Mouse (Mus musculus): Measurements from ENCODE around the gene Map1a.

Map1a gene

DNA sequence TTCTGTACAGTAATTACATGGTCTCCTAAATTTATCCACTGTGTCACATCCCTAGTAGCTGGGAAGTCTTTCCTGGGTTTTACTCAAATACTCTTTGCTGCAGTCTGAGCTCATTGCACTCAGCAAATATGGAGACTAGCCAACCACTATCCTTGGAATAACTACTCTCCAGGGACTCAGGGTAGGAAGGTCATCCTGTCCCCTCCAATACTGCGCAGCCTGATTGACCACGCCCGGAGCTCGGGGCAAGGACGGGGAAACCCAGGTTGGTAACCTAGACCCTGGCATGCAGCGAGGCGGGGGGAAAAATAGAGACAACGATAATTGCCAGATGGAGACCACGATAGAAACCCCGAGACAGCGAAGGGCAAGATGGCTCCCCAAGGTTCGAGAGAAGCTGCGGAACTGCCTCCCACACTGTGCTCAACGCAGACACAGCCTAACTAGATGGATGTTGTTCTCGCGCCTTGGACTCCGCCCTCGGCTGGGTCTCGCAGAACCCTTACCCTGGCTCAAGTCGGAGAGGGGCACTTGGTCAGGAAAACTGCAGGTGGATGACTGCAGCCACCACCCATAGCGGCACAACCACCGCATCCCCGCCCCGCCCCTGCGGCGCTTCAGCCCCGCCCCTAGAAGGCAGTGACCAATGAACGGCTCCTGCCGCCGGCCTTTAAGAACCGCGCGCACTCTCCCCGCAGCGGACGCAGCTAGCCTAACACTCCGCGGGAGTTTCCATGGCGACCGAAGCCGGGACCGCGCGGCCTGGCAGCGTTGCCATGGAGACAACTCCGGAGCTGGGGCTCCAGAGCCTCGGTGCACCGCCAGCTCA is at the start of gene Map1a:
Gene Map1a, plus strand, starts transcription at position 700 of the 829 bp plus-strand sequence.
- peak; percentile 86 for DNase-seq

DNA sequence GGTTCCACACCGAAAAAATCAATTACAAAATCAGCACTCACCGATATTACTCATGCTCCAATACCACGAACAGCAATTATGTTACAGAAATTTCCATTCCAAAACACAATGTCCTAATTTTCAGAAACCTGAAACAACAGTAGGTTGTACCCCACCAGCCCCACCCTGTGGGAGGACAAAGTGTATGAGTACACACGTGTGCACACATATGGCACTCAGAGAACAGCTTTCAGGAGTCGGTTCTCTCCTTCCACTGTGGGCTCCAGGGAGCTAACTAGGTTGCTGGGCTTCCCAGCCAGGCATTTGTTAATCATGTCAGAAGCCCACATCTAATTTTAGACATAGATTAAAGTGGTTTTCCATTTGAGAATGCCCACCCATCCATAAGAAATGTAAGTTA is 45.3 kb upstream of the Map1a start:
- no peak for DNase-seq

- DNase-seq, result no peak
Measured at GRCm38 (mm10) chr2:121249758-121250157, 39.6 kb upstream of the Map1a start.

DNA sequence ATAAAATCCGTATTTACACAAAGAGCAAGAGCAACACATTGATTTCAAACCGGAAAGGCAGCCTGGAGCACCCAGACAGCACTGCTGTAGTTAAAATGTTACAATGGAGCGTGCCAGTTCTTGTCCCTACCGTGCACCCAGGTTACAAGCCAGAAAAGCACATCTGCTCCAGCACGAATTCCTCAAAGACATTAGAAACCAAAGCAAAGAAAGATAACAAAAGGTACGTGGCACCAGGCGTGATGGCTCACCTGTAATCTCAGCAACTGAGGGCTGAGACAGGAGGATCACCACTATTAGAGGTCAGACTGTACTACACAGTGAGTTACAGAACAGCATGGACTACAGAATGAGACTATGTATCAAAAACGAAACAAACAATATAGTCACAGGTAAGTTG is 21.0 kb upstream of the Map1a start:
- no peak for DNase-seq

DNA sequence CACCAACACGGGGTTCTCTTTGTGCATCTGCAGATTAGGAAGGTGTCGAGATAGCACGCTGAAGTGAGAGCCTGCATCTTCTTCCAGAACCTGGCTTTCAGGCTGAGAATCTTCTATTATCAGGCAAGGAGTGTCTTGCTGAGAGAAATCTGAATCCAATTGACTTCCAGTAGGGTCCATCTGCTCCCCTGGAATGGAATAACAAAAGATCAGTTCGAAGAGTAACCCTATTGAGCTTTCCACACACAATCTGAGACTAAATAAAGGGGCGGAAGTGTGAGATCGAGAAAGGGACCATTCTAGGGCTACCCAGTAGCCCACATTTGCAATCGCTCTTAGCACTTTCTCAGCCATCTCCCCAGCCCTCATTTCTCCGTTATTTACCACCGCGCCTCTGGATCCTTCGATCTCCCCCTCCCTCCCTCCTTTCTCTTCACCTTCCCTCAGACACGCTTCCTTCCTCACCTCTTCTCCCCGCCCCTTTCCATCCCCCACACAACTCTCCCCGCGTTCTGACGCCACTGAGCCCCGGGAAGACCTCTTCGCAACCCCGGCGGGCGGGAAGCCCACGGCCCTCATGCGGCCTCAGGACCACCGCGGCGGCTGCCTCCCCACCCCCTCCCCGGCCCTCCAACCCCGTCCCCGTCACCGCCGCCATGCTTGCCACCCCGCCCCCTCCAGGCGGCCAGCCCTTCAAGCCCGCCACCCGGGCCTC is 18.7 kb upstream of the Map1a start:
- no peak for DNase-seq

DNA sequence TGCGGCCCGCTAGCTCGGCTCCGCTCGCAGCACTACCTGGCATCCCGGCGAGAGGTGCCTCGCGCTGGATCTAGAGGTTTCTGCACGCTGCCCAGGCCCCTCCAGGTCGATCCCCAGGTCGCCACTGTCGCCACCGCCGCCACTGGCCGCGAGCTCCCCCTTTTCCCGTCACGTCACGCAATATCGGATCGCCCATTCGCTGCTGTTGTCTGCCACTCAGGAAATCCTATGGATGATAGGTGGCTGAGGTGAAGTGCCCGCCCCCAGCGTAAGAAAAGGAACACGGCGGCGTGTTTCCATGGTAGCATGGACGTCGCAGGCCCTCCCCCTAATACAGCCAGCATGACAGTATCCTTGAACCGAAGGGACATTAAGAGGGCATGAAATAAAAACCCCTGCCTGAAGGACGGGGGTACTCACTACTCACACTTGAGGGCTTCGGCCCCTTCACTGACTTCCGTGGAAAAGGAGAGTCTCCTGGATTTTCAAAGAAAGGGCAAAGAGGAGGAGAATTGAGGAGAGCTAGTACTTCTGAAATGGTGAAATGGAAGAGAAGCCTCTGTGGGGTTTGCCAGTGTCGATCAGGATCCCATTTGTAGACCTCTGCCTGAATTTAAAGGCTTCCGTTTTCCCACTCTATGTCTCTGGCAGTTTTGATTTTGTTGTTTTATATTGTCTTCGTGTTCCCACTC is 18.0 kb upstream of the Map1a start, which contains the start of gene Trp53bp1:
Gene Trp53bp1, minus strand, starts transcription at position 172 of the 692 bp plus-strand sequence.
- peak; percentile 97 for DNase-seq

DNA sequence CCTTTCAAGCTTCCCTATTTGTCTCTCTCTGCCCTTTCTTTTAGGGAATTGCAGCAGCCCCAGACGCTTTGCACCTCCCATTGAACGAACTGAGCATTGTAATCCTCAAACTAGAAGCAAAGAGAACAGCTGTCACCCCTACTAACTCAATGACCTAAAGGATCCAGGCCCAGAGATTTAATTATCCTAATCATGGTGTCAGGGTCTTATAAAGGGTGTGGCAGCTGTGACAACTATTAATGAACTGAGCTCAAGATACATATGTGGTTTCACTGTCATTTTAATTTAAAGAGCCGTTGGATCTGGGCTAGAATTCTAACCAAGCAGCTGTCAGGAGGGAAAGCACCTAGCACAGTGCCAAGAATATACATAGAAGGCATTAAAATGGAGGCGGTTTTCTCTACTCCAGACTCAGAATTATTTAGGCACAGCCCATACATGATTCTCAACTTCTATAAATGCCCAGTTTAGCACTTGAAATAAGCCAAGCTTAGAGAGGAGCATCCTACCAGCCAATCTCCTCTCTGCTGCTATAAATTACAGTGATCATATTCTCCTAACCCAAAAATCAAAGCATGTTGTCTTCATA is 17.4 kb upstream of the Map1a start:
- no peak for DNase-seq

DNA sequence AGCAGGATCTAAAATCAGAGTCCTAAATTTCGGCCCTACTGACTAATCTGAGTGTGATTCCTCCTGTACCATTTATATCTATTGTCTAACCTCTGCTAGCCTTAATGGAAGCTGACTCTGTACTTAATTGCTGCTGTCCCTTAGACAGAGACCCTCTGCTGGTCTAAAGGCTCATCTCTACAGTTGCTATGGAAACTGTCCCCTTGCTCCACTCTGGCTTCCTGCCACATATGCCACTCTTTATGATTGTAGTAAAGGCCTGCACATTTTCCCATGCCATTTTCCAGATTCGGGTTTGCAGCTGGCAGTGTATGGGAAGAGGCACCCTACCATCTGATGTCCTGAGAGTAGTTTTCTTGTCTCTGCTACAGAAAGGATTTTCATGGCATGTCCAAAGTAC is 1.6 kb upstream of the Map1a start:
- no peak for DNase-seq

DNA sequence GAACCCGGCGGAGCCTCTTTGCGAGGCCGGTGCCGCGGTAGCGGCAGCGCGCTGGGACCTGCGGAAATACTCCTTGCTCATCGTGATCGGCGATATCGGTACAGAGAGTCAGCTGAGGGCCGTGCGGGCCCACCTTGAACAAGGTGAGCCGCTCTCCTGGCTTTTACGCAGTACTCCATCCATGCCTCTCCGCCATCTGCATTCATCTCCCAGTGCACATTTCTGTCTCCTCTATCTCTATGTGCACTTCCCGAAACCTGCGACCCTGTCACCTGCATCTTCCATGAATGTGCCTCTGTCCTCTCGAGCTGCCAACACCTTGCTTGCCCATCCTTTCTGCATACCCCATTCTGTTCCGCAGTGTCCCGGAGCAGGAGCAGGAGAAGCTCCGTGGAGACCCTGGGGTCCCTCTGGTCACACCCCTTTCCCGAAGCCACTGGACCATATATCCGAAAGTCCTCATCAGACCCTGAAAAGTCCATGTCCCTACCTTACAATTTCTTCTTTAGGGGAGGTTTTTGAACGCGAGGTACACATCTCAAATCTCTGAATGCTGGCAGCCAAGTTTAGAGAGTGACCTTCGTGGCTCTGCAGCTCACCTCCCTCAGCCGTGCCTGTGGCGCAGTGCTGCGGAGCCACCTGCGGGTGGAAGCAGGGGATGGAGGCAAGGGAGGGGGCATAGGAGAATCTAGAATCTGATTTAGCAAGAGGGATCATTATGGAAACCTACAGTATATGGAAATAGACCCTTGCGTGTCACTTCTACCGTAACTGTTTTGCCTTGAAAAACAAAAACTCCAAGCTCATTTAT is 535 bp downstream of the Map1a start:
- DNase-seq, result no peak

- no peak for DNase-seq
Measured at GRCm38 (mm10) chr2:121292316-121293013, 3.1 kb downstream of the Map1a start.

DNA sequence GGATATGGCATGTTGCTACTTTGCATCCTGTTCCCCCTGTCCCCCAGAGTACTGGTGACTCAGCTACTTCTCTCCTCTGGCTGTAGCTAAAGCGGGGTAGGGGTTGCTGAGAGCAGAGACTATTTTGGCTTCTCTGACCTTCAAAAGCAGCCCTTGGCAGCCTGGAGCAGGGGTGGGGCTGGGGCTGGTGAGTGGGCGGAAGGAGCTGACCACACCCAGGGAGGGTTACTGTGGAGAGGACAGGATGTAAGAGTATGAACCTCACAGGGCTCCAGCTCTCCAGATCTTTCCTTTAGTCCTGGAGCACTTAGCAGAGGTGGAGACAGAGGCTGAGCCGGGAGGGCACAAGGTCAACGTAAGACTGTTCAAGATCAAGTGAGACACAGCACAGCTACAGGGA is 4.8 kb downstream of the Map1a start:
- DNase-seq, result no peak

- no peak for DNase-seq
Measured at GRCm38 (mm10) chr2:121294753-121295607, 5.6 kb downstream of the Map1a start.

DNA sequence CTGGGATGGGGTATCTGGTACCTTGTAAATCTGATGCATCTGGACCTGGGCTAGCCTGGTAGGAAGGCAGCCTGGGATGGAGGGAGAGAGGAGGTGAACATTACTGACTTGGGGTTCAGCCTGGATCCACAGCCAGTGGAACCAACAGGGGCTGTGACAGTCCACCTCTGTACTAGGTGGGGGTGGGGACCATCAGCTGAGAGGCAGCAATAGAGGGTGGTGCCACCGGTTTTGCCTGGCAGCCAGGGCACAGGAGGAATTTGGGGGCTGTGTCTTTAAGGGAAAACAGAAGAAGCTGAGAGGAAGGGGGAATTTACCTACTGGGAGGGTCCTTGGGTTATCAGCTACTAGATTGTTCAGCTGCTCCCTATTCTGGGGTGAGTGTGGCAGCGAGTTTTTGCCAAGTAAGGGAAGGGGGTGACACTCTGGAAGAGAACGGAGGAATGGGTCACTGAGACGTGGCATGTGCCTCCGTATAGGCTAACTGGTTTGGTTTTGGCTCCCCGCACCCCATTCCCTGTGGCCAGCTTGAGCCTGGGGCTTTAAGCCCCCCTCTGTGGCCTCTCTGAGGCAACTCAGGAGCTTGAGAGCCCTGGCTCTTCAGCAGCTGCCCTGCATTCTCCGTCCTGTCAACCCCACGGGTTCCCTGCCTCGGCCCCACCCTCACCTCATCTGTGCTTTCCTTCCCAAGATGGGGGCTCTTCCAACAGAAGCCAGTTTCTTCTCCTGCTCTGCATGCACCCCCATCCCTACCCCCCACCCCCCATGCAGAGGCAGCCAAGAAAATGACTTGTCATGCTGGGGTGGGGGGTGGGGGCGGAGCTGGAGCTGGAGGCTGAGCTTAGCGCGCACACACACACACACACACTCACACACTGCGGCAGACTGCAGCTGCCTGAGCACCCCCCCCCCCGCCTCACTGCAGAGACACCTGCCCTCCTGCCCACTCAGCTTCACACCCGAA is 6.5 kb downstream of the Map1a start:
- no peak for DNase-seq

DNA sequence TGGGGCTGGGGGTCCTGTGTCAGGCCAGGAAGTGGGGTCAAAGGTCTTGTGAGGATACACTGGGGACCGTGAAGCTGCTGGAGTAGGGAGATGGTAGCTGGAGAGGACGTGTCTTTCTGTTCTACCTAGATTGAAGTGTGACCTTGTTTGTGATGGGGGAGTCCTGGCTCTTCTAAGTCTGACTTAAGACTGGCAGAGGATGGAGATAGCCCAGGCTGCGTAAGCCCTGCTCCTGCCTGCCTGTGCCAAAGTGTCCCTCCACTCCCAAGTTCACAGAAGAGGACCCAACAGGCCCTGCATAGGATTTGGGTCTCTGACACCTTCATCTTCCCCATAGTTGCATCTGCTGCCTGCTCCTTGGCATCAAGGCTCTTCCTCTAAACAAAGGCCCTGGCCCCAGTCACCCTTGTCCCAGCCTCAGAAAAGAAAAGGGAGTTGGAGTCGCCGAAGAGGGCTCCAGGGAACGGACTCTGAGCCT is 7.4 kb downstream of the Map1a start:
- no peak for DNase-seq

GRCm38 (mm10) chr2:121297701-121298100 is 8.3 kb downstream of the Map1a start:
- DNase-seq, result no peak

GRCm38 (mm10) chr2:121298131-121298530 is 8.7 kb downstream of the Map1a start:
- DNase-seq, result no peak

- DNase-seq, result no peak
Measured at GRCm38 (mm10) chr2:121299471-121299870, 10.1 kb downstream of the Map1a start.

GRCm38 (mm10) chr2:121300036-121300435 is 10.6 kb downstream of the Map1a start:
- DNase-seq, result no peak

GRCm38 (mm10) chr2:121308997-121309416 is 19.6 kb downstream of the Map1a start:
- peak; percentile 27 for DNase-seq

Measured in kidney, adult 11 months (tissue).